In genomic region chr1:54496254-54496653, GRCm38 (mm10) we compare ENCODE assay signal across 22 mouse cellular contexts.
"Had no signal": no experiment of that assay in that cellular context is flagged by ENCODE, and none has a peak within 500 bp of the region (broad histone marks: within the 10 kb centered on the region; RNA-seq: fewer than 3 reads in every experiment).

No protein-coding gene starts in this region.

- H3K9ac ChIP-seq: limb, embryonic 13.5 days; liver, embryonic 14.5 days; liver, postnatal 0 days; lung, embryonic 14.5 days; neural tube, embryonic 12.5 days; neural tube, embryonic 15.5 days had no signal

- DNase-seq: layer of hippocampus, adult 9-11 months; liver; liver, postnatal 0 days; lung, embryonic 14.5 days; lung, postnatal 36 days; midbrain, embryonic 14.5 days; right cerebral cortex, adult 18-20 months; right cerebral cortex, postnatal 14 days; right cerebral cortex, postnatal 4 days; thymus, adult 2 months; thymus, postnatal 14 days; thymus, postnatal 4 days had no signal

- H3K4me2 ChIP-seq: limb, embryonic 13.5 days; lung, embryonic 14.5 days; neural tube, embryonic 12.5 days; neural tube, embryonic 15.5 days had no signal

- H3K27me3 ChIP-seq: limb, embryonic 13.5 days; megakaryocyte, embryonic 14.5 days; neural tube, embryonic 12.5 days; neural tube, embryonic 15.5 days had no signal

- ATAC-seq: liver, postnatal 0 days; lung, postnatal 0 days had no signal

- H3K4me1 ChIP-seq: limb, embryonic 10.5 days; limb, embryonic 13.5 days; megakaryocyte, embryonic 14.5 days; midbrain, embryonic 10.5 days; neural tube, embryonic 12.5 days; neural tube, embryonic 15.5 days had no signal

- H3K9me3 ChIP-seq: limb, embryonic 10.5 days; limb, embryonic 13.5 days; midbrain, embryonic 10.5 days; neural tube, embryonic 12.5 days; neural tube, embryonic 15.5 days had no signal

- H3K27ac ChIP-seq: layer of hippocampus, adult 2 months; limb, embryonic 10.5 days; limb, embryonic 13.5 days; liver, embryonic 14.5 days; midbrain, embryonic 10.5 days; neural tube, embryonic 12.5 days; neural tube, embryonic 15.5 days; stomach, postnatal 0 days had no signal

- H3K36me3 ChIP-seq: limb, embryonic 10.5 days had no signal

- H3K4me3 ChIP-seq: layer of hippocampus, adult 2 months; limb, embryonic 10.5 days; limb, embryonic 13.5 days; megakaryocyte, embryonic 14.5 days; midbrain, embryonic 10.5 days; neural tube, embryonic 12.5 days; neural tube, embryonic 15.5 days had no signal
